Mouse (Mus musculus) lung, embryonic 14.5 days (tissue): Measurements from ENCODE around the gene Fndc7. TPM values are rescaled to one million over a fixed set of nuclear protein-coding genes. Genes with fewer than 3 reads are reported as not detected.
"Not testable (repeated sequence)": the region's sequence is repeated elsewhere in the genome, so short reads cannot be mapped to it uniquely, and the experiment has no call there.

Source experiments
- ATAC-seq: fragments of 200-750 bp; cut with Nextera tagmentation; 2 replicates; pipeline ENCODE4 v1.8.0; 2017; ENCODE audit warnings: mild to moderate bottlenecking, moderate TSS enrichment, moderate library complexity; ENCODE audit not compliant: insufficient read depth
- DNase-seq: peaks from one replicate; pipeline ENCODE4 v3.0.0-alpha.2; 2015
- H3K27ac ChIP-seq: fragments of 300-500 bp; sonication (generic); 2 replicates; pipeline ENCODE4 v1.5.1; 2014; ENCODE audit warnings: low read depth, mild to moderate bottlenecking, moderate library complexity
- H3K27me3 ChIP-seq: fragments of 300-500 bp; sonication (generic); 2 replicates; pipeline ENCODE4 v1.6.1; 2014; ENCODE audit warnings: low read length, control low read depth; ENCODE audit not compliant: insufficient read depth
- H3K36me3 ChIP-seq: fragments of 300-500 bp; sonication (generic); 2 replicates; pipeline ENCODE4 v1.6.1; 2014; ENCODE audit warnings: control low read depth; ENCODE audit not compliant: insufficient read depth
- H3K4me1 ChIP-seq: fragments of 300-500 bp; sonication (generic); 2 replicates; pipeline ENCODE4 v1.6.1; 2014; ENCODE audit warnings: antibody characterized with exemption, control low read depth; ENCODE audit not compliant: insufficient read depth
- H3K4me2 ChIP-seq: fragments of 300-500 bp; sonication (generic); 2 replicates; pipeline ENCODE4 v1.6.1; 2014; ENCODE audit warnings: mild to moderate bottlenecking
- H3K4me3 ChIP-seq: fragments of 300-500 bp; sonication (generic); 2 replicates; pipeline ENCODE4 v1.5.1; 2014; ENCODE audit warnings: low read depth, low read length
- H3K9ac ChIP-seq: fragments of 300-500 bp; sonication (generic); 2 replicates; pipeline ENCODE4 v1.6.1; 2014
- H3K9me3 ChIP-seq: fragments of 300-500 bp; sonication (generic); 2 replicates; pipeline ENCODE4 v1.6.1; 2016; ENCODE audit warnings: low read depth, low read length, control low read depth
- CTCF ChIP-seq: IDR thresholded peaks from 2 replicates; pipeline ENCODE4 v1.5.1; 2016; ENCODE audit warnings: antibody characterized with exemption, low read depth
- WGBS: fragments of 180-500 bp; shearing (Covaris S2); extraction: QIAGEN DNeasy Blood & Tissue Kit; methylation state at CpG from one replicate; pipeline ENCODE4 v1.1.7; 2014; 5-methylcytosine and 5-hydroxymethylcytosine counted together
- polyA plus RNA-seq: library from polyadenylated mRNA; unstranded; fragments of >200 nt; fragmentation: Nextera tagmentation; extraction: Ambion mirVana; gene quantifications from 2 replicates; pipeline ENCODE4 v1.2.1, GENCODE M21; 2014

The Fndc7 gene
- polyA plus RNA-seq, 1 experiment from 2014 or later, result 0.59 TPM

DNA sequence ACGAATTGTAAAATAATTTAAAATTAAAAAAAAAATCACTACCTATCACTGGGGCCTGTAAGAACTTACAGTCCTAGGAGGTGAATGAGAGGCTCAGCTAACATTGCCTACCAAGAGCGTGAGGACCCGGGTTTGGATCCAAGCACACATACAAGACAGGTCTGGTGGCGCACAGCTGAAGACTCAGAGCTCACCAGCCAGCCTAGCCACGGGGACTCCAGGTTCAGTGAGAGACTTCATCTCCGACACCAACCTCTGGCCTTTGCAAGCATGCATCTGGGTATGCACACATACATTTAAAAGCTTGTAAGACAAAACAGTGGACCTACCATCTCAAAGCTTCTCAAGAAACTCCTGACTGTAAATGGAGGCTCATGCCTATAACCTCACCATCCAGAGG is 52.9 kb downstream of the Fndc7 start:
- TF ChIP-seq CTCF, result no peak
- DNase-seq, result no peak

DNA sequence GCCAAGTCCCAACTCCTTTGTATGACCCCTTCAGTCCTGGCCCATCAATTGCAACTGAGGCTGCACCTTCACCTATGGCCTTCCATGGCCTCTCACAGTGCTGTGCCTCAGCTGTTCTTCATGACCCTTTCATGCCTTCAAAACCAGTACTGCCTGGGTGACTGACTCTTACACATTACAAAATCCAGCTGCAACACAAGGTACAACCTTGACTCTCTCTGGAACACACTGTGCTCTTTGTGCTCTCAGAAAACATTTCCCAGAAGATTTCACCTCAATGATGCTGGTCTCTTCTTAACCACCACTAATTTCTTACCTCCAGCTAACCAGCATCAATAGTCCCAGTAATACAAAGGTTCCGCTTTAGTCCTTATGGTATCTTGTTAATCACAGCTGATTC is 56.1 kb downstream of the Fndc7 start:
- not testable (repeated sequence) for H3K4me1 ChIP-seq, ATAC-seq, H3K27ac ChIP-seq, H3K4me2 ChIP-seq, H3K9me3 ChIP-seq, H3K36me3 ChIP-seq, DNase-seq, H3K4me3 ChIP-seq, H3K9ac ChIP-seq, H3K27me3 ChIP-seq
- WGBS, result 95% methylated on average over 1 of the region's 1 CpGs

More for the DNA sequence above, 52.9 kb downstream of the Fndc7 start:
- Histone ChIP-seq H3K9ac (no peak overlapping the region), H3K4me2 (no peak overlapping the region), H3K4me1 (peaks cover 3% of the 10 kb centered on the region; the same call in 1 of the 2 replicates), H3K27ac (no peak overlapping the region), H3K4me3 (no peak overlapping the region), H3K9me3 (no peaks in the 10 kb centered on the region), H3K27me3 (no peaks in the 10 kb centered on the region), H3K36me3 (0 out of 2 replicates have a peak, but pooled peaks cover 9% of the 10 kb centered on the region)
- ATAC-seq, result no peak
- 91% methylated on average over 6 of the region's 6 CpGs for WGBS

DNA sequence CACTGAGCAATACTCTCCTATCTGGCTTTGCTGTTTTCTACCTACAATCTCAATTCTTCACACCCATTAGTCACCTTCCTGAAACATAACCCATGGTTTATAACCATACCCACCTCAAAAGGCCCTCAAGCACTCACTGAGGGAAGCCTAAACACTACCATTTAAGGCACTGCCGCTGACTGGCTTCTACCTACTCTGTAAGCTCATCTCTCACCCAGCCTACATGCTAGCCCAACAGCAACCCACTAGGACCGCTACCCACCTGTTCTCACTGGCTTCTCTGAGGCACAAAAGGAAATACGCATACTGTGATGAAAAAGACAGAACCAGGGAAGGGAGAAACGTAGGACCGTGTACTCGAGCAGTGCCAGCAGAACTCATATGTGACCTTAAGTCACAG is 58.1 kb downstream of the Fndc7 start:
- Histone ChIP-seq H3K4me1 (no peaks in the 10 kb centered on the region), H3K9me3 (no peaks in the 10 kb centered on the region), H3K9ac (no peak overlapping the region), H3K36me3 (peaks cover 12% of the 10 kb centered on the region), H3K4me2 (no peak overlapping the region), H3K27me3 (no peaks in the 10 kb centered on the region), H3K27ac (no peak overlapping the region), H3K4me3 (no peak overlapping the region)
- DNase-seq (no peak), ATAC-seq (no peak)
- WGBS, result 94% methylated on average over 6 of the region's 6 CpGs
- TF ChIP-seq CTCF, result no peak

DNA sequence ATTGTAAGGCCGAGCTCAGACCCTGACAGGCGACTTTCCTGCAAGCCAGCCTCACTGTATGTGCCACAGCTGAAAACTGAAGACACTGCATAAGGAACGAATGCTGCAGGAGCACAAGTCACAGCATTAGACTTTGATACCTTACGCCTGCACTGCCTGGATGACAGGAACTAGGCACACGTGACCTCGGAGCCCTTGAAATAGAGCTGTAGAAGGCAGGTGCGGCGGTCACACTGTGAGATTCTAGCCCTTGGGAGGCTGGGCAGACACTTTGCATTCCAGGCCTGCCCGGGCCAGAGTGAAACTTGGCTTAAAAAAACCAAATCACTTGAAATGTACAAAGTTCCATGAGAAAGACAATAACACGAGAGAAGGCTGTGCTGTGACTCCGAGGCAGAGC is 59.3 kb downstream of the Fndc7 start:
- WGBS, result 68% methylated on average over 11 of the region's 11 CpGs
- Histone ChIP-seq H3K36me3 (peaks cover 22% of the 10 kb centered on the region), H3K4me2 (no peak overlapping the region), H3K27ac (peak overlapping the region; percentile 55; the same call in 1 of the 2 replicates), H3K9ac (no peak overlapping the region), H3K4me3 (no peak overlapping the region), H3K27me3 (no peaks in the 10 kb centered on the region), H3K4me1 (no peaks in the 10 kb centered on the region), H3K9me3 (no peaks in the 10 kb centered on the region)
- DNase-seq (peak; percentile 42), ATAC-seq (peak; percentile 80)
- no peak for TF ChIP-seq CTCF

DNA sequence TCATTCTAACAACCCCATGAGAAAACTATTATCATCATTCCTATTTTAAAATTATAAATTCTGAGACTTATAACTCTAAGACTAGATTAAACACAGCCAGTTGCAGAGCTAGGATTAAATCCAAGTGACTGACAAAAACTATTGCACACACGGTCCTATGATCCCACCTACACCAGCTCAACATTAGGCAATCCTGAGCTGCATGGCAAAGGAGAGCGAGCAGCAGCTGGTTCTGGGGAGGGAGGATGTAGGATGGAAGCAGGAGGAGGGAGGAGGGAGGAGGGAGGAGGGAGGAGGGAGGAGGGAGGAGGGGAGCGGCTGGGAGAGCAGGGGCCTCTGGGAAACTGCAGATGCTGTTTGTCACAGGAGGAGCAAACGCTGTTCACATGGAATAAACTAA is 74.2 kb downstream of the Fndc7 start:
- H3K4me3 ChIP-seq, result no peak overlapping the region
- no peak overlapping the region for H3K4me2 ChIP-seq
- H3K27me3 ChIP-seq, result no peaks in the 10 kb centered on the region
- ATAC-seq (no peak), DNase-seq (no peak)
- 63% methylated on average over 4 of the region's 4 CpGs for WGBS
- H3K9me3 ChIP-seq, result no peaks in the 10 kb centered on the region
- no peaks in the 10 kb centered on the region for H3K4me1 ChIP-seq
- no peak overlapping the region for H3K9ac ChIP-seq
- no peak overlapping the region for H3K27ac ChIP-seq
- peaks cover 49% of the 10 kb centered on the region for H3K36me3 ChIP-seq
- TF ChIP-seq CTCF, result no peak

DNA sequence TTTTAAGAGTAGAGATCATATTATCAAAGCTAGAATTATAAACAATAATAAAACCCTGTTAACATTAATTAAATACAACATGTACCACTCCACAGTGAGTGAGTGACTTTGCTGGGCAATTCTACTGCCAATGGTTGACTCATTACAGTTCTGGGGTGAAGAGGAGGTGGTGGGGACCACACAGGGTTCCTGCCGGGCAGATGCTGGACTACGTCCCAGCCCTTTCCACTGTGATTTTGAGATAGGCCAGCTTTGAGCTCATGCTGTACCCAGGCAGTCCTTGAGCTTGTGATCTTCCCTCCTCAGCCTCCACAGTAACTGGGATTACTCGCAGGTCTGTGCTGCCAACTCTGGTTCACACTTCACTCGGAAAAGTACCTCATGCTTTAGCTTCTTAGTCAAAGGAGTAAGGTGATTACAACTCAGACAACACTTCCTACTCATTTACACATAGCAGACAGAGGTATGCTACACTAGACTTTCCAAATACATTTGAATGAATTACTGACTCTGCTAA is 79.0 kb downstream of the Fndc7 start:
- peak; percentile 66; the same call in 1 of the 2 replicates for ATAC-seq
- Histone ChIP-seq H3K36me3 (peaks cover 48% of the 10 kb centered on the region), H3K27me3 (no peaks in the 10 kb centered on the region), H3K9ac (no peak overlapping the region), H3K27ac (no peak overlapping the region), H3K4me2 (no peak overlapping the region), H3K4me1 (no peaks in the 10 kb centered on the region), H3K4me3 (no peak overlapping the region), H3K9me3 (no peaks in the 10 kb centered on the region)
- peak; percentile 47 for DNase-seq
- TF ChIP-seq CTCF, result no peak
- 69% methylated on average over 4 of the region's 4 CpGs for WGBS

DNA sequence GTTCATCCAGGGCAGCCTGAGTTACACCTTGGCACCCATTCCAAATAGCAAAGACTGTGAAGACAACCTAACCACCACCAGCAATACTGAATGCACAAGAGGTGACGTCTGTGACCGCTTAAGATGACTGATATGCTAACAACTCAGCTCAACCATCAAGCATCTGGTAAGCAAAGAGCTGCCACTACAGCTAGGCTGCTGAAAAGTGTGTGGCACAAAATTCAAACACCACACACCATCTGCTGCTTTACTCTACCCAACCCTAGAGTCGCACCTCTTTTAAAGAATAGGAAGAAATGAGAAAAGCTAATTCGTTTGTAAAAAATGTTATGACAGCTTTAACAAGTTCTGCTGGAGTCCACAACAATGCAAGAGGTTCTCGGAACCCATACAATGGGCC is 84.2 kb downstream of the Fndc7 start:
- H3K4me3 ChIP-seq, result no peak overlapping the region
- no peaks in the 10 kb centered on the region for H3K4me1 ChIP-seq
- no peak overlapping the region for H3K4me2 ChIP-seq
- WGBS, result 85% methylated on average over 5 of the region's 5 CpGs
- no peak overlapping the region for H3K27ac ChIP-seq
- no peak overlapping the region for H3K9ac ChIP-seq
- peaks cover 65% of the 10 kb centered on the region for H3K36me3 ChIP-seq
- ATAC-seq, result no peak
- H3K9me3 ChIP-seq, result no peaks in the 10 kb centered on the region
- DNase-seq, result no peak
- no peak for TF ChIP-seq CTCF
- H3K27me3 ChIP-seq, result no peaks in the 10 kb centered on the region

Other genes starting within 250 kb of the Fndc7 start
- 80.4 and 85.9 TPM in 2 replicates for gene Clcc1, start 236.1 kb downstream of the Fndc7 start, polyA plus RNA-seq
- 55.1 and 59.7 TPM in 2 replicates for gene Gpsm2, start 167.7 kb downstream of the Fndc7 start, polyA plus RNA-seq
- gene Aknad1, start 150.3 kb downstream of the Fndc7 start, polyA plus RNA-seq, result 0.05 and 0.11 TPM in 2 replicates
- gene Stxbp3, start 49.5 kb downstream of the Fndc7 start, polyA plus RNA-seq, result 33.8 and 35.0 TPM in 2 replicates
- gene Prpf38b, start 21.7 kb upstream of the Fndc7 start, polyA plus RNA-seq, result 65.8 and 72.0 TPM in 2 replicates
- gene Henmt1, start 49.9 kb upstream of the Fndc7 start, polyA plus RNA-seq, result 0.28 and 0.63 TPM in 2 replicates
- gene Gm9857, start 50.4 kb upstream of the Fndc7 start, polyA plus RNA-seq, result not detected in 2 replicates
- 16.6 and 18.0 TPM in 2 replicates for gene Fam102b, start 137.6 kb upstream of the Fndc7 start, polyA plus RNA-seq
- gene Slc25a54, start 190.5 kb upstream of the Fndc7 start, polyA plus RNA-seq, result not detected in 2 replicates
- gene Slc25a24, start 233.1 kb upstream of the Fndc7 start, polyA plus RNA-seq, result 34.7 and 35.8 TPM in 2 replicates